Mouse (Mus musculus) left cerebral cortex, postnatal 25 days (tissue): ENCODE measurements at regions not wholly inside any gene's neighbourhood (a gene's known extent, or its start where the extent isn't known, plus 50 kb on each side); places are given as distances from the start of the nearest gene placed in this dataset.
A peak's percentile ranks its signal among the peaks of the same experiment; 100 is the strongest.

Experiments used
- DNase-seq, 2 experiments: peaks; one replicate each; pipeline ENCODE4 v3.0.0; 2022; ENCODE audit warnings: low spot score in 2 of 2, mixed read lengths in 1 of 2
- intact Hi-C: fragments of 180-260 bp; cut with DNase I; formaldehyde crosslinking; loops from one replicate; pipeline ENCODE4 v1.15.1; 2025

DNA sequence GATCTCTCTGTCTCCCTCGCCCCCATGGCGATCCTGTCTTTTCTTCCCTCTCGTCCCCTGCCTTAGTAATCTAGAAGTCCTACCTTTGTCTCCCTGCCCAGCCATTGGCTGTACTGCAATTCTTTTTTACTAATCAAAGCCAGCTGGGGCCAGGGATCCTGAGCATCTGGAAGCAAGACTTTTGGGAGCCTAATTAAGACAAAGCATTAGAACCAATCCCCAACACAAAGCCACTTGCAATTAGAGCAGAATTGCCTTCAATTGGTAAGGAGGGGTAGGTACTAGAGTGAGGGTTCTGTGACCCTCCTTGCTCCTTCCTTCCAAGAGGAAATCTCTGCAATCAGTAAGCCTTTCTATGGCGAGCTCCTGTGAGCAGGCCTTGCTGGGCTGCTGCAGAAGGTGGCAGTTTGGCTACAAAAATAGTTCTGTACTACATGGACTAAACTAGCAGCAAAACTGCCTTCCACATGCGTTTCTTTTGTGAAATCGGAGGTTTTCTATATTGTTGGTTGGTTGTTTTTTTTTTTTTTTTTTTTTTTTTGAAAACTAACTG, 272.9 kb downstream of the Rnf152 start:
- intact Hi-C loops = no loop called here
- DNase-seq = no peak

DNA sequence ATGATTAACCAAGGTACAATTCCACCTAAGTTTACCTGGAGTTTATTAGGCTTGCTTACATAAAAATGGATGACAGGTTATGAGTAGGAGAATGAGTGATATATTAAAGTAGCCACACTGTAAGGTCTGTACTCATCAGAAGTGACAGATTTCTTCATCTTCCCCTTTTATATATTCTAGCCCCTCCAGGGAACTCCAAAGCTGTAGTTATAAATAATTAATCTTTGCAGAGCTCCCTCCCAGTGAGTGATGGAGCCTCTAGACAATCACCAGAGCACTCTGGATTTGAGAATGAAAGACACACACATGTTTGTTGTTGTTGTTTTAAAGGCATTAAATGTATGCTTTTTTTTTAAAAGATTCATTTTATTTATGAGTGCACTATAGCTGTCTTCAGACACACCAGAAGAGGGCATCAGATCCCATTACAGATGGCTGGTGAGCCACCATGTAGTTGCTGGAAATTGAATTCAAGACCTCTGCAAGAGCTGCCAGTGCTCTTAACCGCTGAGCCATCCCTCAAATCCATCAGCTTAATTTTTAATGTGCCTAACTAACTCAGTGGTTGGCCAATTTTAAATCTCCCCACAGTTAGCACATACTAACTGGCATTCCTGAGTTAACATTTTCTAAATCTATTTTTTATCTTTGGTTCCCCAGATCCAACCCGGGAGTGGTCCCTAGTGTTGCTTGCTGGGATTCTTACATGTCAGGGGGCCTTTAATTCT, 273.5 kb downstream of the Rnf152 start:
- DNase-seq = no peak
- intact Hi-C loops = no loop called here

DNA sequence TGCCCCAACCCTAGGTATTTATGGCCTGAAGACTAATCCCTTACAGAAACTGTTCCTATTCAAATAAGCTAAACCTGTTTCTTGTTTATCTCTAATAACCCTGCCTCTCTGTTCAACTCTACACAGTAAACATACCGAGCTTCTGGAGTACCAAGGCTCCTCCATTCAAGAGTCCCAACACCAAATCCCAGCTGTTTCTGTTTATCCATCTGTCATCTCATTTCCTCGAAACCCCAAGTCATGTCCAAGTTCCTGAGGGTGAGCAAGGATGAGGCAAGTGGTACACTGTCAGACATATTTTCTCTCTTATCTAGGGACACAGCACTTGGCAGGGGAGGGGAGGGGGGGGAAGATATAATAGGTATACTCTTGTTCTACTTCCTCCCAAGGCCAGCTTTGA, 274.6 kb downstream of the Rnf152 start:
- intact Hi-C loops = no loop called here
- no peak for DNase-seq

DNA sequence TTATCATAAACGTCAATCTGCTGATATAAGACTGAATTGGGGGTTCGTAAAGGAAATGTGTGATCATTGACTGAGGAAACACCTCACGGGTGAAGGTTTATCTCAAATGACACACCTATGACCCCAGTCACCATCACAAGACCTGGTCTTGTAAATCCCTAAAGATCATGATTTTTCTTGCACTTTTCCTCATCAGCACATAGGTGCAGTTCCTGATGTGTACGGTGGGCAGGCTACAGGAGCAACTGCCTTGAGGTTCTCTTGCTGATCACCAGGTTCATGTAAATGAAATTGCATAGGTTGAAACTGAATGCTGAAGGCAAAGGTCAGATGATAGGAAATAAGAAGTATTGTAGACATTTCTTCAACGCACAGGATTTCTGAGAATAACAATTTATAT, 277.1 kb downstream of the Rnf152 start:
- intact Hi-C loops = no loop called here
- no peak for DNase-seq

DNA sequence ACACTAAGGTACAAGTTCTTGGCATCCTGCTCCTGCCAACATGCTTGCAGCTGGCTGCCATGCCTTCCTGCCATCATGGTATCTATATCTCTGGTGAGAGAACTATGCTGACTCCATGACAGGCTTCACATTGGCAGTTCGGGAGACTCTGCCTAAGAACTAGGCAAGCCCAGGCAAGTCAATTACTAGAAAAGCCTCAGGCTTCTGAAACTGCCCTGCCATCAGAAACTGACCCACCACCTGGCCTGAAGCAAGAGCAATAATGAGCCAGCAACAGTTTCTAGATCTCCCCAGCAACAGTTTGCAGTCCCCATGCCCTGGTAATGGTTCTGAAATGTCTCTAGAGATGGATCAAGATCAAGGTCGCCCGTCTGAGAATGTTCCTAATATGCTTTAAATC, 280.8 kb downstream of the Rnf152 start:
- DNase-seq = no peak
- intact Hi-C loops = no loop called here

DNA sequence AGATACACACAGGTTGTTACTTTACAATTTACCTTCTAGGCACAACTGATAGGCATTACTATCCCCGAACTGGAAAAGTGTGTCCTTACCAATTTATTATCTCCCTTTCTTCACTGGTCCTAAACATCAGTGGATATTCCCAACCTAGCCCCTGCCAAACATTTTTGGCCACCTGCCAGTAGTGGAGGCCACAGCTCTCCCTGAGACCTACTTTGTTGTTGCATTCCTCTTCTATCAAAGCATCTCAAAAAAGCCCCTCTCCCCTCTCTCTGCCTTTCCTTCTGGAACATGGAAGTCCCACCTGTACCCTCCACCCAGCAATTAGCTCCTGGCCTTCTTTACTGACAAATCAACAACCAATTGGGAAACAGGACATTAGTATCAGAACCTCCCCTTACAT, 282.2 kb downstream of the Rnf152 start:
- DNase-seq = no peak
- intact Hi-C loops = no loop called here

DNA sequence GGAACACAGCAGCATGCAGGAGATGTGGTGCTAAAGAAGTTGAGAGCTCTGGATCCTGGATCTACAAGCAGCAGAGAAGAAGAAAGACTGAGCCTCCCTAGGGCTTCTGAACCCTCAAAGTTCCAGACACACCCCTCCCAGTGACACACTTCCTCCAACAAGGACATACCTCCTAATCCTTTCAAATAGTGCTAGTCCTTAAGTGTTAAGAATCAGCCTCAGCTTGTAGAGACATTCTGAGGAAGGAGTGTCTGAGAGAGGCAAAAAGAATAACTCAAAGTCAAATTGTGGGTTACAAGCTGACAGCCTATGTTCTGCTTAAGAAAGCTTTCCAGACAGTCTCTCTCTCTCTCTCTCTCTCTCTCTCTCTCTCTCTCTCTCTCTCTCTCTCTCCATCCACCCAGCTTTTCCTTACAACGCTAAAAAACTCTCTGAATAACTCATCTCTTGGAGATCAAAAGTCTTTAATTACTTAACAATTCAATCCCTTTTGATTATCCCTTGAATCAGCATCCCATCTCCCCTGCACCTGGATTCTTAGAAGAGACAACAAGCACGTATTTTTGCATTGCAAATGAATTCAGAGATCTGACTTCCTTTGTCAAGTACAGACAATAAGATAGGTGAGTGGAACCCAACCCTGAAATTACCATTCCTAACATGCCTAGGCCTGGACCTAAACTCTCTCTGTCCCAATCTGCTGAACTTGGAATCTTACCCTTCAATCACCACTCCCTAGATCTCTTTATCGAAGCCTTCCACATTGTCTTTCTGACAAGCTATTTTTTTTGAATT, 285.7 kb downstream of the Rnf152 start:
- intact Hi-C loops = no loop called here
- no peak for DNase-seq

DNA sequence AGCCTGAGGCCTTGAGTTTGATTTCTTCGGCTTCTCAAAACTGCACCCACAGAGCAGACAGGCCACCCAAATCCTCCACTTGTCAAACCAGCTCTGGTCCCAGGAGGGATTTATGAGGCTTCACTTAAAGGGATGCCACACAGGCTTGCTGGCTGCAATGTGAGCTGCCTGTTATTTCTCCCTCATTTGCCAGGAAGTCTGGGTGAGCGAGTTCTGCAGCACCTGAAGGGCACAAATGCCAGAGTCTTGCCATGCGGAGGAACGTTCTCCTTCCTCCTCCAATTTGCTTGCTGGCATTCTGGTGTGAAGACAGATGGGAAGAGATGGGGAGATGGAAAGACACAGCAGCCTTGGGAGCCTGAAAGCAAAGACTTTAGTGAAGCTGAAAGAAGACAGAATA, 288.6 kb downstream of the Rnf152 start:
- intact Hi-C loops = no loop called here
- peak; percentile 20 to 66 for DNase-seq

DNA sequence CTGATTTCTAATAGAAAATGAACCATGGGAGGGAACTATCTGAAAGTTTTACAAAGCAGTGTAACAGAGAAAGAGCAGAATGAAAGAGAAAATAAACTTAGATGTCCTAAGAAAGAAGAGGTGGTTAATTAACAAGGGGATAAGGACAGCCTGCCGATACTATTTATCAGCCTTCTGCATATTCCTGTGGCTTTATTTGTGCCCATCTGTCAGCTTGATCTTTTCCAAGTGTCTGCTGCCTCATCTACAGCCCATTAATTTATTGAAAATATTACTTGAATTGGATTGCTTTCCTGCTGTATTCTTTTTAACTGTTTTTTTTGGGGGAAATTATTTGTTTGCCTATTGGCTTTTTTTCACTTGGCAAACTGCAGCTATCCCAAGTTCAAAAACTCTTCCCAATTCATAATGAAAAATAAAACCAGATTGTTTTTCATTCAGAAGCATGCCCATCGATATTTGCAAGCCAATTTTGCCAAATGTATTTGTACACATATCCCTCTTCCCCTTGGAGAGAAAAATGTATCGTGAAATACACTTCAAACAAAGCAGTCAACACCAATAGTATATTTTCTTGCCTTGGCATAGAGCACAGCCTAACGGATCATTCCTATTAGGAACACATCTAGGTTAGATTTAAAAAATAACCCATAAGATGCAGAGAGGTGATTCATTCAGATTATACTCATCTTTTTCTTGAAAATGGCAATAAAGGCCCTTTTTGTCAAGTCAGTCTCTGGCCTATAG, 289.3 kb downstream of the Rnf152 start:
- DNase-seq = no peak
- intact Hi-C loops = no loop called here

DNA sequence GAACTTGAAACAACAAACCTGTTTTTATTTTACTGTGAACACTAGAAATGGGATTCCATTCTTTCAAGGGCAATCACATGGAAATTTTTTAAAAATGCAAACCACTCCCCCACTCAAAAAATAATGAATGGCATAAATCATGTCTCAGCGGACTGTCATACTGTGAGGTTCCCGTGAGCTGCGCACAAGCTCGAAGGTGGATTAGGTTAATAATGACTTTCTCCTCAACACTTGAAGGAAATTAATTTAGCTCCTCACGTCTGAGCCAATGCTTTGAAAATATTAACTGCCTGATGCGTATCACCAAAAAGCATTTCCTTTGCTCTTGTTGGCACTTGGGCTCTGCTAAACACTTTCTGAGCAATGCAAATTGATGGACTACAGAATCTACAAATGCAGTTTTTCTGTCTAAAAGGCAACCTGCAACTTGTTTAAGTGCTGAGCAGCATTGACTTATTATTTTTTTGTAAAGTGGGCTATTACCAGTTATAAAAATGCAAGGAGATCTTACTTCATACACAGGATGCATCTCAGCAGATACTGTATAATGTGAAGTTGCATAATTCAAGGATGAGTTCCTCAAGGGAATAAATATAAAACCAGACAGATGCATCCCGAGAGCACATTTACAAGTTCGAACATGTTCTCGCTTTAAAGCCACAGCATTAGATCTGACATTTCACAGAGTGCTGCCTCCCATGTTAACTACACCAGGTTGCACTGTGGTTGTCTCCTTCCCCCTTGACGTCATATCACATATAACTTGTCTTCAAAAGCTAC, 282.4 kb downstream of the Cdh20 start:
- peak in 1 of 2 experiments; percentile 38 for DNase-seq
- intact Hi-C loops = no loop called here
